Mouse (Mus musculus) adrenal gland (tissue): ENCODE data around the gene Pom121l2.

Source experiments
- microRNA-seq, 2 experiments: library from miRNA; unstranded; fragments of <30 nt; microRNA quantifications; one replicate each; pipeline ENCODE4; 2019

Pom121l2 gene

Small RNAs within 50 kb of the gene (microRNA-seq; reads per million reads assigned to microRNA genes)
- 0 reads per million in 2 experiments for gene Gm44390
